Mouse (Mus musculus) liver, embryonic 14.5 days (tissue): ENCODE measurements around the gene Pin1.

ENCODE experiments used
- CTCF ChIP-seq: IDR thresholded peaks from 2 replicates; pipeline ENCODE4 v1.5.1; 2016; ENCODE audit warnings: antibody characterized with exemption, low read depth, control low read depth
- EP300 ChIP-seq: IDR thresholded peaks from 2 replicates; pipeline ENCODE4 v1.6.1; 2016; ENCODE audit warnings: antibody characterized with exemption, low read depth

GRCm38 (mm10) chr9:20677892-20678291, 26.0 kb downstream of the Pin1 start:
- TF ChIP-seq CTCF: no peak
- no peak for TF ChIP-seq EP300
